Mouse (Mus musculus) kidney, embryonic 16.5 days (tissue): ENCODE data around the gene Dnal1. TPM values are rescaled to one million over a fixed set of nuclear protein-coding genes. Genes with fewer than 3 reads are reported as not detected.

Experiments
- polyA plus RNA-seq: library from polyadenylated mRNA; unstranded; fragments of >200 nt; fragmentation: Nextera tagmentation; extraction: Ambion mirVana; gene quantifications from 2 replicates; pipeline ENCODE4 v1.2.1, GENCODE M21; 2015

The Dnal1 gene
- polyA plus RNA-seq, 1 experiment from 2014 or later, result 4.2 TPM

Other genes with a start within 250 kb of the Dnal1 start
- 44.3 and 51.6 TPM in 2 replicates for gene Numb, start 192.4 kb upstream of the Dnal1 start, polyA plus RNA-seq
- gene Riox1, start 163.8 kb upstream of the Dnal1 start, polyA plus RNA-seq, result 11.2 and 11.5 TPM in 2 replicates
- not detected in 2 replicates for gene Heatr4, start 129.5 kb upstream of the Dnal1 start, polyA plus RNA-seq
- gene Acot2, start 126.5 kb upstream of the Dnal1 start, polyA plus RNA-seq, result 40.9 and 45.5 TPM in 2 replicates
- gene Acot1, start 104.9 kb upstream of the Dnal1 start, polyA plus RNA-seq, result 69.0 and 69.8 TPM in 2 replicates
- gene Acot4, start 76.0 kb upstream of the Dnal1 start, polyA plus RNA-seq, result 8.0 and 11.5 TPM in 2 replicates
- gene Gm49366, start 75.4 kb upstream of the Dnal1 start, polyA plus RNA-seq, result not detected in 2 replicates
- gene Acot3, start 62.2 kb upstream of the Dnal1 start, polyA plus RNA-seq, result 2.6 and 3.4 TPM in 2 replicates
- gene Acot5, start 45.0 kb upstream of the Dnal1 start, polyA plus RNA-seq, result not detected in 2 replicates
- 1.7 and 1.9 TPM in 2 replicates for gene Acot6, start 13.7 kb upstream of the Dnal1 start, polyA plus RNA-seq
- 1.1 and 1.2 TPM in 2 replicates for gene Pnma1, start 34.1 kb downstream of the Dnal1 start, polyA plus RNA-seq
- 8.6 and 9.3 TPM in 2 replicates for gene Elmsan1, start 104.5 kb downstream of the Dnal1 start, polyA plus RNA-seq
- gene Ptgr2, start 170.9 kb downstream of the Dnal1 start, polyA plus RNA-seq, result 32.5 and 34.8 TPM in 2 replicates
- gene Zfp410, start 202.5 kb downstream of the Dnal1 start, polyA plus RNA-seq, result 85.5 and 93.7 TPM in 2 replicates
- 54.3 and 56.0 TPM in 2 replicates for gene Coq6, start 247.3 kb downstream of the Dnal1 start, polyA plus RNA-seq
- 4.0 and 4.6 TPM in 2 replicates for gene Fam161b, start 247.5 kb downstream of the Dnal1 start, polyA plus RNA-seq